Mouse (Mus musculus) adrenal gland, postnatal 10 days (tissue): ENCODE data around the gene Adora3. TPM values are rescaled to one million over a fixed set of nuclear protein-coding genes. Genes with fewer than 3 reads are reported as not detected.
"Not testable (repeated sequence)": the region's sequence is repeated elsewhere in the genome, so short reads cannot be mapped to it uniquely, and the experiment has no call there.

Experiments used
- DNase-seq: peaks from one replicate; pipeline ENCODE4 v3.0.0; 2021; ENCODE audit warnings: mixed read lengths
- total RNA-seq, 2 experiments: library from RNA; stranded (reverse); gene quantifications; 2 replicates each; pipeline ENCODE4 v1.2.3; 2021

The Adora3 gene
- total RNA-seq, 2 experiments from 2014 or later: 0.54 TPM; not detected in 1

GRCm38 (mm10) chr3:105904213-105904612, 33.6 kb downstream of the Adora3 start:
- DNase-seq: no peak

GRCm38 (mm10) chr3:105904721-105905120, 34.1 kb downstream of the Adora3 start:
- no peak for DNase-seq

GRCm38 (mm10) chr3:105907956-105908655, 37.4 kb downstream of the Adora3 start:
- DNase-seq: no peak

- no peak for DNase-seq
Observed at GRCm38 (mm10) chr3:105908976-105909375, 38.3 kb downstream of the Adora3 start.

GRCm38 (mm10) chr3:105910519-105911190, 40.0 kb downstream of the Adora3 start:
- DNase-seq: no peak

- DNase-seq: no peak
Observed at GRCm38 (mm10) chr3:105912097-105912880, 41.6 kb downstream of the Adora3 start.

- DNase-seq: no peak
Observed at GRCm38 (mm10) chr3:105913839-105914681, 43.4 kb downstream of the Adora3 start.

GRCm38 (mm10) chr3:105915281-105915680, 44.6 kb downstream of the Adora3 start:
- DNase-seq: no peak

GRCm38 (mm10) chr3:105916455-105916854, 45.8 kb downstream of the Adora3 start:
- DNase-seq: not testable (repeated sequence)

GRCm38 (mm10) chr3:105917656-105918354, 47.1 kb downstream of the Adora3 start:
- DNase-seq: no peak

GRCm38 (mm10) chr3:105918355-105918745, 47.7 kb downstream of the Adora3 start:
- DNase-seq: no peak

- DNase-seq: not testable (repeated sequence)
Observed at GRCm38 (mm10) chr3:105920743-105921142, 50.1 kb downstream of the Adora3 start.

- no peak for DNase-seq
Observed at GRCm38 (mm10) chr3:105921959-105922358, 51.3 kb downstream of the Adora3 start.

GRCm38 (mm10) chr3:105924616-105925015, 54.0 kb downstream of the Adora3 start:
- no peak for DNase-seq

GRCm38 (mm10) chr3:105927561-105928194, 57.0 kb downstream of the Adora3 start:
- DNase-seq: no peak

GRCm38 (mm10) chr3:105928195-105928569, 57.5 kb downstream of the Adora3 start:
- no peak for DNase-seq

- DNase-seq: no peak
Observed at GRCm38 (mm10) chr3:105928781-105929180, 58.1 kb downstream of the Adora3 start.

GRCm38 (mm10) chr3:105929821-105930220, 59.2 kb downstream of the Adora3 start:
- DNase-seq: no peak

- DNase-seq: no peak
Observed at GRCm38 (mm10) chr3:105931095-105931494, 60.4 kb downstream of the Adora3 start.

GRCm38 (mm10) chr3:105932240-105933071, 61.8 kb downstream of the Adora3 start, which contains the start of gene I830077J02Rik:
I830077J02Rik (minus strand) TSS chr3:105932664.
- no peak for DNase-seq
